Mouse (Mus musculus) brain, adult 2 months (tissue): Measurements from ENCODE around the gene Gm8094.
"Not testable (repeated sequence)": the region's sequence is repeated elsewhere in the genome, so short reads cannot be mapped to it uniquely, and the experiment has no call there.

Experiments used
- DNase-seq: peaks from one replicate; pipeline ENCODE4 v3.0.0; 2011; ENCODE audit warnings: low read depth, low spot score

Gene Gm8094

DNA sequence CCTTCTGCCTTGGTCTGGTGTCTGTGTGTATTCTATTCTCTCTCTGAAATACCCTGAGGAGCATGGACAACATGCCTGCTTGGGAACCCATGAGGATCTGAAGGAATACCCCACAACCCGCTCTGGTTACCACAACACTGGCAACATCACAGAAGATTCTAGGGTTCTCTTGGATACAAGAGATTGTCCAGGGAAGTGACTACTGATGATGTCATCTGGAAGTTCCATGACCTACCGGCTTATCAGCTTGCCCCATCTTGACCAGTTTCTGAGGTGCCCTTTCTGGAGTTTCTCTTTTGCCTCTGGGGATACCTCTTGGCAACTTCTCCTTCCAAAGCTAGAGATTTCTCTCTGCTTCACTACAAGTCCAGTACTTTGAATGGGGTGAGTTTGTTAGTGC is at the start of gene Gm8094:
TSS of gene Gm8094 (minus strand) at position 101 of the 400 bp plus-strand sequence.
- not testable (repeated sequence) for DNase-seq

DNA sequence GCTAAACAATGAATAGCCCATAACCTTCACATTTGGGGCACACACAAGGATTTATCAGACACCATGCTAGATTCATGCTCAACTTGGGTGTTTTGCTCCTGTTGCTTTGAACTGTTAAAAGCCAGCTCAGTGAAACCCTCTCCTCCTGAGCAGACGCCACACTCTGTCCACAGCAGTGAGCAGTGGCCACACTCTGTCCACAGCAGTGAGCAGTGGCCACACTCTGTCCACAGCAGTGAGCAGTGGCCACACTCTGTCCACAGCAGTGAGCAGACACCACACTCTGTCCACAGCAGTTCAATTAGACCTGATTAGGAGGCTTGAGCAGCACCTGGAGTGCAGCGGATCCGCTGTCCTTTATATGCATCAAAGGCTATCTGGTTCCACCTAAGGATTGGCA is 43.2 kb upstream of the Gm8094 start:
- not testable (repeated sequence) for DNase-seq

DNA sequence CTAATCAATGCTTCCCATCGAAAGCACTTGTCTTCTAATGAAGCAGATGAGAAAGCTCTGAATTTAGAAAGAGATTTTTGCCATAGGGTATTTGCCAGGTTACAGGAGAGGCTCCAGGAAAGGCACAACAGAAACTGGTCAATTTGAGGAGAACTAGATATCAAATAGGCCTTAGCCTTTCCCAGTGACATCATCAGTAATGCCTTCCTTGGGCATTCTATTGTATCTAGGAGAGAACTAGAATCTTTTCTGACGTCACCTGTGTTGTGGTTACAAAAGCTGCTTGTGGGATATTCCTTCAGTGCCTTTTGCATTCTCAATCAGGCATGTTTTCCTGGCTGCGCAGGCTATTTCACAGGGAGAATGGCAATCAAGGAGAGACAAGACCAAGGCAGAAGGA is 23.9 kb upstream of the Gm8094 start, which contains the start of gene Gm8104:
TSS of gene Gm8104 (plus strand) at position 301 of the 400 bp plus-strand sequence.
- DNase-seq, result not testable (repeated sequence)

DNA sequence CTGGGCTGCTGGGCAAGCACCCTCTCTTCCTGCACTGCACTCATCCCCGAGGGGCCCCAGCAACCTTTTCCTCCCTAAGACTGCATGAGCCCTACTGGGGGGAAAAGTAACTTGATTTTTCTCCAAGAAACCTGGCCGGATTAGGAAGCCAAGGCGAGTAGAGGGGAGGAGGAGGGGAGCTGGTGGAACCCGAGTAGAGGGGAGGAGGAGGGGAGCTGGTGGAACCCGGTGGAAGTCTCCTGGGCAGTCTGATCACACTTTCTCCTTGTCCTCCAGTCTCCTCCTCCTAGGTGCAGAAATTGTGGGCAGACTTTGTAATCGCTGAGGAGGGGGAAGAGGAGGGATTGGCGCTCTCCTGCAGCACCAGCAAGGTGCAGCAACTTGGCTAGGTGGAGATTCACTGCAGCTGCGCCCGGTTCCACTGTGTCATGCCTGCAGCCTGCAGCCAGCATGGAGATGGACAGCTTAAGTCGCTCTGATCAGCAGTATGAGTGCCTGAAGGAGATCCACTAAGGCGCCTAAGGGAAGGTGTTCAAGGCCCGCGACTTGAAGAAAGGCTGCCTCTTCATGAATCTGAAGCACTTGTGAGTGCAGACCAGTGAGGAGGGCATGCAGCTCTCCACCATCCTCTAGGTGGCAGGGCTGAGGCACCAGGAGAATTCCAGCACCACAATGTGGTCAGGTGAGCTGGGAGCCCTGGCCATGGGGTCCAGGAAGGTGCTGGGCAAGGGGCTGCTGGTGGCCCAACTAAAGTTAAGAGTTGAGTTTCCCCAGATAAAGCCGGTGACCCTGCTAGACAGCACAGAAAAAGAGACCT is 12.9 kb upstream of the Gm8094 start:
- DNase-seq, result not testable (repeated sequence)

DNA sequence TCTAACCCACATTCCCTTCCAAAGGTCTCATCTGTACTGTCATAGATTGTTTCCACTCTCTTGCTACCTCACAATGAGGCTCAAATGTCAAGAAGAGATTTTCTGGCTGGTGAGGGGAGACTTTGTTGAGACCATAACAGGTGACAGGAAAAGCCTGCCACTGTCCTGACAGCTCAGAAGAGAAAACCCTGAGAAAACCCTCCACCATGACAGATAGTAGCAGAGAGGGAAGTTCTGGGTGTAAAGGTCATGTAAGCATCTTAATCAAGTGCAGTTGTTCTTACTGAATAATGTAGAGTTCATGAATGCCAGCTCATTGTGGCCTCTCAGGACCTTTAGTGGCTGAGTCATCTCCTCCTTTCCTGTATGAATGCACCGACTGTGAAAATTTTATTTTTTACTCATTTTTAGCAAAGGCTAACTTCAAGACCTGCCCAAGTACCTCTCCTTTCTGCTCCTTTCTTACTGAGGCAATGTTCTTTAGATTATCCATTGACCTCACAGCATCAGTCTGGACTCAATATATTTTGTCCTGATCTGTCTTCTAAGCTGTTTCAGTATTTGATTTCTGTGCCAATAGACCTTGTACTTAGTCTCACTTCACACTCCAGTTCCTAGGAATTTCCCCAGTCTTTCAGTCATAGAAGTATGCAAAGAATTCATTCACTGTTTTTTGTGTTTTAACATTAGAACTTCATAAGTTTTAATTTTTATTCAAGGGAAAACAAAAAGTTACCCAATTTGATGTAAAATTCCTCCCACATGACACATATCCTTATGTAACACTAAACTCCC is 8.7 kb upstream of the Gm8094 start:
- not testable (repeated sequence) for DNase-seq

DNA sequence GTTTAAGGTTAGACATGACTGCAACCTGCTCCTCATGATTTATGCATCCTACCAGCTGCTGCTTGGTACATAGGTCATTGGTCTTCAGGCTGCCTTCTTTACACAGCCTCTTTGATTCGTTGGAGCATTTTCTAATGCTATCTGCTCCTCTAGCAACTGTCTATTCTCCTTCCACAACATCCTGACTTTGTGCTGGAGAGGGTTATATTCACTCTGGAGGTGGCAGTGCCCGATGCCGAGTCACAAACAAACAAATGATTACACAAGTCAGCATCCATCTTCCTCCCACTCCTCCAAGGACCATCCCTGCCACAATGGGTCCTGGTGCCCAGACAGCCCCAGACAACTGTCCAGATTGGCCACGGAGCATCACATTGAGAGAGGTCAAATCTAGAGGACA is 16.3 kb downstream of the Gm8094 start:
- DNase-seq, result not testable (repeated sequence)

DNA sequence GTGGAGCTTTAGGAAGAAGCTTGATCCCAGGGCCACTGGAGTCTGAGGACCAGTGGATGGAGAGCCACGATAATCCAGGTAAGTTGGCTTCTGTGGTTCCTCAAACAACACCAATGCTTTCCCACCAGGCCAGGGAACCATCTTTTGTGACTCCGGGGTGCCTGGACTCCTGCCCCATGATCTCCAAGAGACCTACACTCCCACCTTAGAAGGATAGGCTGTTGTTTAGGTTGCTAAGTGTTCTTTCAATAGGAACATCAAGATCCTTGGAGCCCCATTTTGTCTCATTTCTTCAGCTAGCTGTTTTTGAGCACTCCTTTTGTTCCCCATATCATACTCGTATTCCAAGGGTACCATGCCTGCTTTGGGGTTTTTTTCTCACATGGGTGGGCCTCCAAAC is 18.4 kb downstream of the Gm8094 start:
- not testable (repeated sequence) for DNase-seq
